Mouse (Mus musculus) MEL (cell line): ENCODE data around the gene Frat1. TPM values are rescaled to one million over a fixed set of nuclear protein-coding genes. Genes with fewer than 3 reads are reported as not detected.
A peak's percentile ranks its signal among the peaks of the same experiment; 100 is the strongest.

ENCODE experiments used
- DNase-seq: peaks from one replicate; pipeline ENCODE4 v3.0.0; 2011; ENCODE audit warnings: low read depth, low spot score
- H3K27ac ChIP-seq: 2 replicates; pipeline ENCODE4 v1.5.1; 2012; ENCODE audit warnings: low read depth, mild to moderate bottlenecking, control low read depth, low read length, moderate library complexity; ENCODE audit not compliant: control insufficient read depth
- H3K27me3 ChIP-seq, 2 experiments: fragments of 150-350 bp in 1 of 2; sonication (generic) in 1 of 2; 2 replicates each; pipeline ENCODE4 v1.6.1; 2012; ENCODE audit warnings: low read length in 2 of 2, mild to moderate bottlenecking in 2 of 2, improper control_type of control experiment in 1 of 2, moderate library complexity in 1 of 2; ENCODE audit not compliant: insufficient read depth in 2 of 2, control insufficient read depth in 1 of 2
- H3K36me3 ChIP-seq, 2 experiments: 2 replicates each; pipeline ENCODE4 v1.6.1; 2012 to 2014; ENCODE audit warnings: low read length in 2 of 2, improper control_type of control experiment in 1 of 2, inconsistent platforms in 1 of 2, mild to moderate bottlenecking in 1 of 2; ENCODE audit not compliant: insufficient read depth in 2 of 2, control insufficient read depth in 1 of 2
- H3K4me1 ChIP-seq, 2 experiments: fragments of 150-350 bp in 1 of 2; sonication (generic) in 1 of 2; 2 replicates each; pipeline ENCODE4 v1.6.1; 2012; ENCODE audit warnings: low read length in 2 of 2, improper control_type of control experiment in 1 of 2, mild to moderate bottlenecking in 1 of 2; ENCODE audit not compliant: insufficient read depth in 2 of 2, control insufficient read depth in 1 of 2
- H3K4me3 ChIP-seq, 2 experiments: fragments of 150-350 bp in 1 of 2; sonication (generic) in 1 of 2; 2 replicates each; pipeline ENCODE4 v1.5.1; 2012; ENCODE audit warnings: low read depth in 2 of 2, low read length in 2 of 2, mild to moderate bottlenecking in 2 of 2, moderate library complexity in 2 of 2, control low read depth in 1 of 2, improper control_type of control experiment in 1 of 2; ENCODE audit not compliant: control insufficient read depth in 1 of 2, insufficient read depth in 1 of 2
- H3K79me2 ChIP-seq: 2 replicates; pipeline ENCODE4 v1.6.1; 2012; ENCODE audit warnings: mild to moderate bottlenecking, low read length, moderate library complexity; ENCODE audit not compliant: control insufficient read depth, poor library complexity, insufficient read depth
- H3K9ac ChIP-seq: 2 replicates; pipeline ENCODE4 v1.6.1; 2012; ENCODE audit warnings: low read depth, mild to moderate bottlenecking, control low read depth, low read length, moderate library complexity; ENCODE audit not compliant: control insufficient read depth, poor library complexity, severe bottlenecking
- H3K9me3 ChIP-seq: fragments of 150-350 bp; sonication (generic); replicated peaks from 2 replicates; pipeline ENCODE4 v1.6.1; 2012; ENCODE audit warnings: mild to moderate bottlenecking, low read length, improper control_type of control experiment, moderate library complexity; ENCODE audit not compliant: insufficient read depth
- BHLHE40 ChIP-seq: IDR thresholded peaks from 2 replicates; pipeline ENCODE4 v1.6.1; 2012; ENCODE audit warnings: low read depth, mild to moderate bottlenecking, inconsistent platforms, low read length, improper control_type of control experiment, borderline replicate concordance
- CTCF ChIP-seq, 3 experiments: IDR thresholded peaks in 2 of 3; conservative IDR thresholded peaks in 1 of 3; 2 replicates each; pipeline ENCODE4 v1.5.1; 2011 to 2012; ENCODE audit warnings: low read length in 3 of 3, low read depth in 2 of 3, mild to moderate bottlenecking in 2 of 3, improper control_type of control experiment in 1 of 3, inconsistent platforms in 1 of 3, mixed read lengths in 1 of 3, moderate library complexity in 1 of 3; ENCODE audit not compliant: control insufficient read depth in 1 of 3, insufficient read depth in 1 of 3, poor library complexity in 1 of 3, severe bottlenecking in 1 of 3
- E2F4 ChIP-seq: IDR thresholded peaks from 2 replicates; pipeline ENCODE4 v1.6.1; 2011; ENCODE audit warnings: low read depth, low read length, improper control_type of control experiment, borderline replicate concordance
- EP300 ChIP-seq, 2 experiments: IDR thresholded peaks; 2 replicates each; pipeline ENCODE4 v1.6.1; 2011; ENCODE audit warnings: improper control_type of control experiment in 2 of 2, low read length in 2 of 2, low read depth in 1 of 2, mild to moderate bottlenecking in 1 of 2
- ETS1 ChIP-seq: IDR thresholded peaks from 2 replicates; pipeline ENCODE4 v1.6.1; 2012; ENCODE audit warnings: low read depth, mild to moderate bottlenecking, inconsistent platforms, low read length, improper control_type of control experiment, moderate library complexity
- GATA1 ChIP-seq: IDR thresholded peaks from 2 replicates; pipeline ENCODE4 v1.6.1; 2011; ENCODE audit warnings: low read depth, low read length, improper control_type of control experiment
- HCFC1 ChIP-seq: IDR thresholded peaks from 2 replicates; pipeline ENCODE4 v1.6.1; 2012; ENCODE audit warnings: low read depth, mild to moderate bottlenecking, inconsistent platforms, low read length, improper control_type of control experiment, moderate library complexity
- MAFK ChIP-seq: IDR thresholded peaks from 2 replicates; pipeline ENCODE4 v1.6.1; 2011; ENCODE audit warnings: low read depth, mild to moderate bottlenecking, low read length, improper control_type of control experiment, borderline replicate concordance
- MAX ChIP-seq: IDR thresholded peaks from 2 replicates; pipeline ENCODE4 v1.6.1; 2011; ENCODE audit warnings: low read length, improper control_type of control experiment
- MAZ ChIP-seq: IDR thresholded peaks from 2 replicates; pipeline ENCODE4 v1.6.1; 2012; ENCODE audit warnings: low read depth, mild to moderate bottlenecking, inconsistent platforms, low read length, improper control_type of control experiment
- MXI1 ChIP-seq: IDR thresholded peaks from 2 replicates; pipeline ENCODE4 v1.6.1; 2011; ENCODE audit warnings: mild to moderate bottlenecking, low read depth, low read length, improper control_type of control experiment
- MYB ChIP-seq: IDR thresholded peaks from 2 replicates; pipeline ENCODE4 v1.6.1; 2011; ENCODE audit warnings: mild to moderate bottlenecking, low read depth, low read length, improper control_type of control experiment
- MYC ChIP-seq: IDR thresholded peaks from 2 replicates; pipeline ENCODE4 v1.6.1; 2011; ENCODE audit warnings: low read depth, mild to moderate bottlenecking, low read length, improper control_type of control experiment, moderate library complexity
- NRF1 ChIP-seq: IDR thresholded peaks from 2 replicates; pipeline ENCODE4 v1.6.1; 2014; ENCODE audit warnings: low read depth, mild to moderate bottlenecking, inconsistent platforms, low read length, improper control_type of control experiment, moderate library complexity; ENCODE audit not compliant: poor library complexity, insufficient read depth, severe bottlenecking
- POLR2A ChIP-seq, 2 experiments: IDR thresholded peaks; 2 replicates each; pipeline ENCODE4 v1.6.1; 2011 to 2012; ENCODE audit warnings: low read length in 2 of 2, mild to moderate bottlenecking in 2 of 2, control low read depth in 1 of 2, improper control_type of control experiment in 1 of 2, low read depth in 1 of 2, moderate library complexity in 1 of 2; ENCODE audit not compliant: control insufficient read depth in 1 of 2, insufficient read depth in 1 of 2, poor library complexity in 1 of 2
- RCOR1 ChIP-seq: IDR thresholded peaks from 2 replicates; pipeline ENCODE4 v1.6.1; 2012; ENCODE audit warnings: low read depth, mild to moderate bottlenecking, inconsistent platforms, low read length, improper control_type of control experiment
- SIN3A ChIP-seq: IDR thresholded peaks from 2 replicates; pipeline ENCODE4 v1.6.1; 2012; ENCODE audit warnings: low read length, improper control_type of control experiment, inconsistent platforms
- SMC3 ChIP-seq: IDR thresholded peaks from 2 replicates; pipeline ENCODE4 v1.6.1; 2011; ENCODE audit warnings: low read depth, low read length, improper control_type of control experiment
- TAL1 ChIP-seq: IDR thresholded peaks from 2 replicates; pipeline ENCODE4 v1.6.1; 2012; ENCODE audit warnings: mild to moderate bottlenecking, inconsistent platforms, low read length, moderate library complexity, mixed read lengths
- TBP ChIP-seq: IDR thresholded peaks from 2 replicates; pipeline ENCODE4 v1.8.0; 2011; ENCODE audit warnings: low read depth, low read length, improper control_type of control experiment
- TCF12 ChIP-seq: IDR thresholded peaks from 2 replicates; pipeline ENCODE4 v1.6.1; 2014; ENCODE audit warnings: low read depth, mild to moderate bottlenecking, inconsistent platforms, low read length, improper control_type of control experiment, moderate library complexity
- USF2 ChIP-seq, 2 experiments: IDR thresholded peaks; 2 replicates each; pipeline ENCODE4 v1.6.1; 2011 to 2012; ENCODE audit warnings: improper control_type of control experiment in 2 of 2, low read length in 2 of 2, borderline replicate concordance in 1 of 2, inconsistent platforms in 1 of 2, low read depth in 1 of 2, mild to moderate bottlenecking in 1 of 2; ENCODE audit not compliant: insufficient read depth in 1 of 2
- ZMIZ1 ChIP-seq: IDR thresholded peaks from 2 replicates; pipeline ENCODE4 v1.6.1; 2012; ENCODE audit warnings: low read depth, mild to moderate bottlenecking, inconsistent platforms, low read length, improper control_type of control experiment, moderate library complexity
- polyA plus RNA-seq, 2 experiments: library from polyadenylated mRNA; stranded (reverse) in 1 of 2; unstranded in 1 of 2; fragments of >175 nt in 1 of 2; fragments of >200 nt in 1 of 2; gene quantifications; 2 replicates each; pipeline versions ENCODE4 v1.2.1 to v1.2.4; 2012; ENCODE audit warnings: low replicate concordance in 2 of 2, low read depth in 1 of 2; ENCODE audit not compliant: insufficient read length in 2 of 2, insufficient read depth in 1 of 2, missing spikeins in 1 of 2
- total RNA-seq: library from RNA; depleted of rRNA; stranded (reverse); fragments of 300-350 nt; gene quantifications from 2 replicates; pipeline ENCODE4 v1.2.3, GENCODE M21; 2012

Frat1 gene
- total and polyA plus RNA-seq, 3 experiments = 31.5 to 36.0 TPM; not detected in 1

DNA sequence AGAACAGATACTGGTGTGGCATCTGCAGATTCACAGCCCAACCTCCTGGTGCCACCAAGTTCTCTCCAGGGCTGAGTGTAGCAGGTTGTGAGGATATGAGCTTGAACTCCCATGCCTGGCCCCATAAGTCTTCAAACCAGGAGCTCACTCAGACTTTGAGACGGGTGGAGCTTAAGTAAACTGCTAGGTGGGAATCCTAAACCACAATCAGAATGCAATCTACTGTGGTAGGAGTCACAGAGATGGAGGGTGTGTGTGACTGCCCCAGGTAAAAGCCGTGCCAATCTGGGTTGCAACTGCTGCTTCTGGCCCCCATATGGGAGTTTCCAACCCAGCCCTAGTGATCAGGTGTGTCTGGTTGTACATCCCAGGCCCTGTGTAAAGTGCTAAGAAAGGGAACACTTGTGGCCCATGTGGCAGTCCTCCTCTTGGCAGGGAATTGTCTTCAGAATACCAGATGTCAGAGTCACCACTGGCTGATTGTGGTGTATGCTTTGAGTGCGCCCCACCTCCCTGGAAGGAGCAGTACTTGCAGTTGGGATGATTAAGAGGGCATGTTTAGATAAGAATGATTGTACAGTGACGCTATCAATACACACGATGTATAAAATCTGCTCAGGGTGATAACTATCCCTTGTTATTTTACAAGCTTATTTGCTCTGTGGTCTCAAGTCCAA, 27.5 kb downstream of the Frat1 start:
- TF ChIP-seq MYB (peak; percentile 49; the same call in 1 of the 2 replicates), SIN3A (peak; percentile 47; the same call in 1 of the 2 replicates), TBP (0 out of 2 replicates have a peak, but pooled peaks have one; percentile 14), GATA1 (peak; percentile 85), CTCF (IDR thresholded peaks at IDR 0.05 in 2 of 3, conservative IDR thresholded peaks at IDR 0.05 in 1 of 3; ENCODE audit: control insufficient read depth in 1 of 3, insufficient read depth in 1 of 3, low read depth in 2 of 3, low read length in 3 of 3, poor library complexity in 1 of 3, severe bottlenecking in 1 of 3) (no peak), TCF12 (peak; percentile 85), E2F4 (no peak), EP300 (IDR thresholded peaks at IDR 0.05; ENCODE audit: low read depth in 1 of 2, low read length in 2 of 2) (peak; percentile 76 to 80), MAFK (no peak), MXI1 (peak; percentile 60), NRF1 (no peak), MAX (peak; percentile 61; the same call in 1 of the 2 replicates), ETS1 (peak; percentile 70), SMC3 (peak; percentile 14; the same call in 1 of the 2 replicates), MAZ (peak; percentile 41; the same call in 1 of the 2 replicates), RCOR1 (peak; percentile 68), TAL1 (0 out of 2 replicates have a peak, but pooled peaks have one; percentile 24), USF2 (IDR thresholded peaks at IDR 0.05; ENCODE audit: borderline replicate concordance in 1 of 2, insufficient read depth in 1 of 2, low read depth in 1 of 2, low read length in 2 of 2) (no peak), ZMIZ1 (no peak), MYC (0 out of 2 replicates have a peak, but pooled peaks have one; percentile 42), HCFC1 (0 out of 2 replicates have a peak, but pooled peaks have one; percentile 8), POLR2A (IDR thresholded peaks at IDR 0.05; ENCODE audit: control insufficient read depth in 1 of 2, insufficient read depth in 1 of 2, low read depth in 1 of 2, low read length in 2 of 2, poor library complexity in 1 of 2) (peak in 1 of 2 experiments; percentile 24; a peak in 1 of 4 replicates), BHLHE40 (no peak)
- TF ChIP-seq, all 39 proteins: peak for 16
- H3K9ac ChIP-seq = no peak overlapping the region
- H3K79me2 ChIP-seq = no peaks in the 10 kb centered on the region
- peaks cover 29 to 36% of the 10 kb centered on the region in 2 experiments for H3K4me1 ChIP-seq
- H3K27me3 ChIP-seq = no peaks in the 10 kb centered on the region
- peak overlapping the region; percentile 32 for H3K27ac ChIP-seq
- H3K9me3 ChIP-seq = no peaks in the 10 kb centered on the region
- DNase-seq = peak; percentile 77
- H3K4me3 ChIP-seq = no peak overlapping the region
- H3K36me3 ChIP-seq = peaks cover 5 to 38% of the 10 kb centered on the region in 2 experiments; a peak in 3 of 4 replicates
